Mouse (Mus musculus): Measurements from ENCODE around the gene Hoxc13. TPM values are rescaled to one million over a fixed set of nuclear protein-coding genes. Genes with fewer than 3 reads are reported as not detected.

Hoxc13 gene
- total RNA-seq, 2 experiments from 2014 or later = not detected

DNA sequence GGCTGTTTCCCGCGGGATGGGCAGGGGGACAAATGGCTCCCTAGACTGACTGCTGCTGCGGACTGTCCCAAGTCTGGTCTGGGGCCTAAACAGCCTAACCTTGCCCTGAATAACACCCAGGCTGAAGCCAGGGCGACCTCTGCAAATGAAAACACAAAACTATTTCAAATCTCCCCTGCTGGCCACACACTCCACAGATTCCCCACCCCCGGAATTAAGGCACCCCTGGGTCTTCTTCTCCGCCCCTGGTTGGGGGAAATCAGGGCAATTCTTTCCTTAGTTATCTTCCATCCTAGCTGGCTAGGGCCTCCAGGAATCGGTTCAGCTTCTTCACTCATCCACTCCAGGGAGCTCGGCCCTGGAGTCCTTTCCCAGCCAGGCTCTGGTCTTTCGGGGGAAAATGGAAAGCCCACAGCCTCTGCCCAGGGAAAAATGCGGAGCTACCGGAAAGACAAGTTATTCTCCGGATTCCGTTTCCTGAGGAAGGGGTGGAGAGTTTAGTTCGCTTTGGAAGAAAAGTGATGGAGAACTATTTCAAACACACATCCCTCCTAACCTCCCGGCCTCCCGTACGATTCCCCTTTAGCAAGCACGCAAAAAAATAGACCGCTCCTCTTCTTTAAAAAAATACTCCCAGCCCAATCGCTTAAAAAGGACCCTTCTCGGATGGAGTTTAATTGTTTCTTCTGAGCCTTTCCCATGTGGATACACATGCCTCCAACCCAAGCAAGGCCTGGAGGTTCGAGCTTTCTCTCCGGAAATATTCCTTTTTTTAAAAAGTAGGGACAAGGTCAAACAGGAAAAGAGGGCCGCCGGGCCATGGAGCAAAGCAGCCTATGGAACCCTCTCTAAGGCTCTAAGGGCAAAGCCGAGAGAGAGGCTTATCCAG, 44.3 kb downstream of the Hoxc13 start:
- DNase-seq = no peak

GRCm38 (mm10) chr15:102965892-102966775, 45.2 kb downstream of the Hoxc13 start:
- DNase-seq = peak; percentile 92

GRCm38 (mm10) chr15:102966776-102967311, 45.9 kb downstream of the Hoxc13 start, which contains the start of gene Hoxc10:
TSS of gene Hoxc10 (plus strand) at chr15:102966796.
- DNase-seq = peak; percentile 43

- no peak for DNase-seq
Measured at GRCm38 (mm10) chr15:102967312-102967510, 46.3 kb downstream of the Hoxc13 start, which contains the start of gene Hoxc5. TSS of gene Hoxc5 (plus strand) at chr15:102967443.

GRCm38 (mm10) chr15:102967511-102968397, 46.9 kb downstream of the Hoxc13 start:
- no peak for DNase-seq

GRCm38 (mm10) chr15:102969296-102969695, 48.4 kb downstream of the Hoxc13 start:
- DNase-seq = no peak

DNA sequence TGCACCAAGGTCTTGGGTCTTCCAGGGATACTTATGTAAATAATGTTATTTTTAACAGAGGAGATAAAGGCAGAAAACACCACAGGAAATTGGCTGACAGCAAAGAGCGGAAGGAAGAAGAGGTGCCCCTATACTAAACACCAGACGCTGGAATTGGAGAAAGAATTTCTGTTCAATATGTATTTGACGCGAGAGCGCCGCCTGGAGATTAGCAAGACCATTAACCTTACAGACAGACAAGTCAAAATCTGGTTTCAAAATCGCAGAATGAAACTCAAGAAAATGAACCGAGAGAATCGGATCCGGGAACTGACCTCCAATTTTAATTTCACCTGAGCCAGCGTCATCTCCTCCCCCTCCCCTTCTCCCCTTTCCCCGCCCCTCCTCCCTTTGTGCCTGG, 49.8 kb downstream of the Hoxc13 start:
- DNase-seq = no peak

DNA sequence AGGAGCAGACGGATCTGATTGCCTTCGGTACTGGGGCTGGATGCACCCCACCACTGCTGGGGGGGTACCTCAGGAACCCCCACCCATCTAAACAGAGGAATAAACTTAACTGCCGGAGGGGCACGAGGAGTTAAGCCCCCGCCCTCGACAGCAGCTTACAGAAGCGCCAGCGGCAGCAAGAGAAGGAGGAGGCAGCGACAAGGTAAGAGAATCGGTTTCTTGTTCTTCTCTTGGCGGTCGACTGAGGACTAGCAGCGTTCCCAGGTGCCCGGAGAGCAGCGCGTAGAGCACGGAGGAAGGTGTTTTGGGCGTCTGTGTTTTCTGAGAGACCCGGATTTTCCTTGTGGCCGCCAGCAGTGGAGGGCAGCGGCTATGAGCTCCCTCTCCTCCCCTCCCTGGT, 51.4 kb downstream of the Hoxc13 start:
- peak; percentile 4 for DNase-seq

GRCm38 (mm10) chr15:102972753-102973152, 51.9 kb downstream of the Hoxc13 start:
- peak; percentile 14 for DNase-seq

DNA sequence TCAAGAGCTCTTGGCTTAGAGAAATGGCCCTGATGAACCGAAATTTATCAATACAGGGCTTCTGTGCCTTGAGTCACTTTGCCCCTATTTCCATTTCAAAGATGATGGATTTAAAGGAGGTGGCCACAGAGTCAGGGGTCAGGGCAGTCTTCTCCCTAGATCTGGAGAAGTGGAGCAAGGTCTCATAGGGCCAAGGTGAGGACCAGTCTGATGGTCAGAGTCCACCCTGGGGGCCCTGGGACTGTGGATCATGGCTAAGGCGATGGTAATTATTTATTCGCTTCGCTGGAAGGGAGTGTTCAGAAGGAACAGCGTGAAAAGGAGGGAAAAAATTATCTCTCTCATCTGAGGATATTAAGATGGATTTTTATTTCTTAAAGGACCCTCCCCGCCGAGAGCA, 54.1 kb downstream of the Hoxc13 start:
- no peak for DNase-seq

- DNase-seq = no peak
Measured at GRCm38 (mm10) chr15:102975688-102976111, 54.8 kb downstream of the Hoxc13 start.

GRCm38 (mm10) chr15:102976171-102976570, 55.3 kb downstream of the Hoxc13 start, which contains the start of gene Hoxc9:
TSS of gene Hoxc9 (plus strand) at chr15:102976439.
- DNase-seq = peak; percentile 41

GRCm38 (mm10) chr15:102976631-102977422, 55.9 kb downstream of the Hoxc13 start:
- peak; percentile 44 for DNase-seq

DNA sequence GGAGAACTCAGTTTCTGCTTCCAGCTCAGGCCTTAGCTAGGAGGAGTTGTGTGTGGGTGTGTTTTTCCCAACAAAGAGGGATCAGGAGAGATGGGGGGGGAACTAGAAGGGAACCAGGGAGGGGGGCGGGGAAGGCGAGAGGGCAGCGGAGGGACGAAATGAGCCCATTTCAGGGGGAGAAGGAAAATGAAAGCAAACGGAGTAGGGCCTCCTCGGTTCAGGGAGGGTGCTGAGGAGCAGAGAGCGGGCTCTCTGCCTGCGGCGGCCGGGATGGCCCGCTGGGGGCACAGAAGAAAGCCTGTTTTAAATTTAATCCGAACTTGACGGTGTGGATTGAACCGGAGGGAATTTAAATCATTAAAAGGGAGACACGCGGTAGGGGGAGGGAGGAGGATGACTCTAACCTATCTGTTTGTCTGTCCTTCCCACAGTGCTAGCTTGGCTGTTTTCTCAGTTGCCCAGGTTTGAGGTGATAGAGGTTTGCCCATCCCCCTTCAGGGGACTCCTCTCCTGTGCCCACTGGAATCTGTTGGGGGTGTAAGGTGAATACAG, 56.6 kb downstream of the Hoxc13 start:
- DNase-seq = no peak

Small RNAs within 50 kb of the gene (microRNA-seq; reads per million reads assigned to microRNA genes)
- 1,625 to 1,952 reads per million in 2 experiments for gene Mir196a-2 (ENCODE audit: borderline replicate concordance in 2 of 2)

Other genes with a start within 250 kb of the Hoxc13 start
- 10 to 100 TPM; 28.6 to 29.3 TPM for gene Atp5g2, start 248.8 kb upstream of the Hoxc13 start, total RNA-seq (2021)
- gene Calcoco1, start 198.9 kb upstream of the Hoxc13 start, total RNA-seq (2021) = 10 to 100 TPM; 58.1 to 58.3 TPM
- not detected for gene Hoxc12, start 15.7 kb downstream of the Hoxc13 start, total RNA-seq (2021)
- gene Hoxc11, start 33.3 kb downstream of the Hoxc13 start, total RNA-seq (2021) = 1 to 10 TPM; 6.2 to 7.2 TPM
- 10 to 100 TPM; 61.5 to 69.5 TPM for gene Hoxc10, start 45.7 kb downstream of the Hoxc13 start, total RNA-seq (2021)
- gene Hoxc5, start 46.3 kb downstream of the Hoxc13 start, total RNA-seq (2021) = 1 to 10 TPM; 1.6 to 1.8 TPM
- 1 to 10 TPM; 4.6 to 6.5 TPM for gene Hoxc9, start 55.3 kb downstream of the Hoxc13 start, total RNA-seq (2021)
- 1 to 10 TPM; 1.3 to 1.6 TPM for gene Hoxc8, start 69.5 kb downstream of the Hoxc13 start, total RNA-seq (2021)
- 1 to 10 TPM; 5.3 to 8.1 TPM for gene Hoxc6, start 77.2 kb downstream of the Hoxc13 start, total RNA-seq (2021)
- gene Hoxc4, start 97.8 kb downstream of the Hoxc13 start, total RNA-seq (2021) = 1 to 10 TPM; 3.8 to 4.1 TPM
- 10 to 100 TPM in 1 of 2 experiments, 1 to 10 TPM in 1; 9.4 to 11.7 TPM for gene Smug1, start 246.0 kb downstream of the Hoxc13 start, total RNA-seq (2021)

Measured in gastrocnemius, postnatal 25 days (tissue).